Mouse (Mus musculus): ENCODE measurements around the gene Tuba4a. TPM values are rescaled to one million over a fixed set of nuclear protein-coding genes. Genes with fewer than 3 reads are reported as not detected.
"Not testable (repeated sequence)": the region's sequence is repeated elsewhere in the genome, so short reads cannot be mapped to it uniquely, and the experiment has no call there.

Tuba4a gene
- polyA plus RNA-seq, 1 experiment from 2014 or later, result 124 TPM

- H3K36me3 ChIP-seq, result no peaks in the 10 kb centered on the region
- H3K27me3 ChIP-seq, result peaks cover 9% of the 10 kb centered on the region; the same call in 1 of the 2 replicates
- peaks cover 22% of the 10 kb centered on the region for H3K4me1 ChIP-seq
- no peaks in the 10 kb centered on the region for H3K9me3 ChIP-seq
- H3K4me3 ChIP-seq, result no peak overlapping the region
- no peak overlapping the region for H3K27ac ChIP-seq
- no peak overlapping the region for H3K4me2 ChIP-seq
- H3K9ac ChIP-seq, result no peak overlapping the region
- 45% methylated on average over 3 of the region's 3 CpGs for WGBS
- ATAC-seq (ENCODE audit: insufficient number of reproducible peaks, low FRiP score, low TSS enrichment, low read depth), result no peak
Observed at GRCm38 (mm10) chr1:75250498-75250897, 30.8 kb upstream of the Tuba4a start.

GRCm38 (mm10) chr1:75248041-75248772, 28.5 kb upstream of the Tuba4a start:
- Histone ChIP-seq H3K4me2 (no peak overlapping the region), H3K36me3 (peaks cover 14% of the 10 kb centered on the region), H3K4me3 (no peak overlapping the region), H3K27me3 (peaks cover 9% of the 10 kb centered on the region; the same call in 1 of the 2 replicates), H3K9me3 (no peaks in the 10 kb centered on the region), H3K9ac (no peak overlapping the region), H3K27ac (peak overlapping the region; percentile 50), H3K4me1 (peaks cover 22% of the 10 kb centered on the region)
- 41% methylated on average over 9 of the region's 9 CpGs for WGBS
- 0 out of 2 replicates have a peak, but pooled peaks have one; percentile 15 for ATAC-seq (ENCODE audit: insufficient number of reproducible peaks, low FRiP score, low TSS enrichment, low read depth)

- Histone ChIP-seq H3K4me1 (peaks cover 22% of the 10 kb centered on the region), H3K36me3 (peaks cover 22% of the 10 kb centered on the region), H3K9me3 (no peaks in the 10 kb centered on the region), H3K4me3 (no peak overlapping the region), H3K9ac (no peak overlapping the region), H3K27ac (peak overlapping the region; percentile 50; the same call in 1 of the 2 replicates), H3K27me3 (peaks cover 3% of the 10 kb centered on the region; the same call in 1 of the 2 replicates), H3K4me2 (no peak overlapping the region)
- 81% methylated on average over 16 of the region's 16 CpGs for WGBS
- no peak for ATAC-seq (ENCODE audit: insufficient number of reproducible peaks, low FRiP score, low TSS enrichment, low read depth)
Observed at GRCm38 (mm10) chr1:75247071-75247930, 27.6 kb upstream of the Tuba4a start.

GRCm38 (mm10) chr1:75244836-75245235, 25.2 kb upstream of the Tuba4a start:
- Histone ChIP-seq H3K27ac (no peak overlapping the region), H3K9ac (no peak overlapping the region), H3K27me3 (no peaks in the 10 kb centered on the region), H3K9me3 (no peaks in the 10 kb centered on the region), H3K36me3 (peaks cover 41% of the 10 kb centered on the region), H3K4me3 (no peak overlapping the region), H3K4me2 (no peak overlapping the region), H3K4me1 (peaks cover 15% of the 10 kb centered on the region; the same call in 1 of the 2 replicates)
- ATAC-seq (ENCODE audit: insufficient number of reproducible peaks, low FRiP score, low TSS enrichment, low read depth), result no peak; the same call in 1 of the 2 replicates
- WGBS, result 27% methylated on average over 4 of the region's 4 CpGs

GRCm38 (mm10) chr1:75244175-75244826, 24.6 kb upstream of the Tuba4a start:
- H3K9ac ChIP-seq, result no peak overlapping the region
- WGBS, result 89% methylated on average over 12 of the region's 12 CpGs
- peaks cover 44% of the 10 kb centered on the region for H3K36me3 ChIP-seq
- H3K4me1 ChIP-seq, result peaks cover 15% of the 10 kb centered on the region; the same call in 1 of the 2 replicates
- H3K27me3 ChIP-seq, result no peaks in the 10 kb centered on the region
- H3K4me2 ChIP-seq, result no peak overlapping the region
- H3K27ac ChIP-seq, result no peak overlapping the region
- ATAC-seq (ENCODE audit: insufficient number of reproducible peaks, low FRiP score, low TSS enrichment, low read depth), result no peak
- H3K9me3 ChIP-seq, result no peaks in the 10 kb centered on the region
- H3K4me3 ChIP-seq, result no peak overlapping the region

- Histone ChIP-seq H3K27me3 (no peaks in the 10 kb centered on the region), H3K9me3 (no peaks in the 10 kb centered on the region), H3K4me1 (peaks cover 13% of the 10 kb centered on the region; the same call in 1 of the 2 replicates), H3K9ac (no peak overlapping the region), H3K27ac (no peak overlapping the region), H3K4me3 (no peak overlapping the region), H3K4me2 (no peak overlapping the region), H3K36me3 (peaks cover 47% of the 10 kb centered on the region)
- ATAC-seq (ENCODE audit: insufficient number of reproducible peaks, low FRiP score, low TSS enrichment, low read depth), result no peak
- WGBS, result 90% methylated on average over 14 of the region's 14 CpGs
Observed at GRCm38 (mm10) chr1:75243411-75243810, 23.7 kb upstream of the Tuba4a start.

GRCm38 (mm10) chr1:75239591-75239990, 19.9 kb upstream of the Tuba4a start:
- 51% methylated on average over 10 of the region's 10 CpGs for WGBS
- Histone ChIP-seq H3K4me2 (no peak overlapping the region), H3K27ac (no peak overlapping the region), H3K9me3 (no peaks in the 10 kb centered on the region), H3K4me3 (no peak overlapping the region), H3K27me3 (no peaks in the 10 kb centered on the region), H3K4me1 (peaks cover 13% of the 10 kb centered on the region), H3K9ac (no peak overlapping the region), H3K36me3 (peaks cover 47% of the 10 kb centered on the region)
- ATAC-seq (ENCODE audit: insufficient number of reproducible peaks, low FRiP score, low TSS enrichment, low read depth), result no peak

GRCm38 (mm10) chr1:75236117-75237050, 16.7 kb upstream of the Tuba4a start, which contains the start of gene Dnajb2:
Dnajb2 (plus strand) TSS chr1:75236406.
- Histone ChIP-seq H3K9me3 (no peaks in the 10 kb centered on the region), H3K36me3 (peaks cover 17% of the 10 kb centered on the region), H3K4me1 (peaks cover 13% of the 10 kb centered on the region), H3K27ac (peak within 1 kb of the TSS; percentile 88), H3K27me3 (no peaks in the 10 kb centered on the region), H3K4me2 (peak within 1 kb of the TSS; percentile 92), H3K9ac (peak within 1 kb of the TSS; percentile 75), H3K4me3 (peak within 1 kb of the TSS; percentile 80)
- ATAC-seq (ENCODE audit: insufficient number of reproducible peaks, low FRiP score, low TSS enrichment, low read depth), result peak; percentile 83
- under 1% methylated on average over 61 of the region's 64 CpGs for WGBS

- H3K27me3 ChIP-seq, result no peaks in the 10 kb centered on the region
- under 1% methylated on average over 8 of the region's 8 CpGs for WGBS
- ATAC-seq (ENCODE audit: insufficient number of reproducible peaks, low FRiP score, low TSS enrichment, low read depth), result no peak
- no peak overlapping the region for H3K9ac ChIP-seq
- no peak overlapping the region for H3K27ac ChIP-seq
- no peak overlapping the region for H3K4me3 ChIP-seq
- no peaks in the 10 kb centered on the region for H3K9me3 ChIP-seq
- peaks cover 13% of the 10 kb centered on the region for H3K4me1 ChIP-seq
- H3K4me2 ChIP-seq, result 0 out of 2 replicates have a peak overlapping the region, but pooled peaks have one; percentile 8
- 0 out of 2 replicates have a peak, but pooled peaks cover 4% of the 10 kb centered on the region for H3K36me3 ChIP-seq
Observed at GRCm38 (mm10) chr1:75234606-75235005, 14.9 kb upstream of the Tuba4a start.

- H3K4me1 ChIP-seq, result peaks cover 13% of the 10 kb centered on the region
- not testable (repeated sequence) for H3K9ac ChIP-seq; ATAC-seq (ENCODE audit: insufficient number of reproducible peaks, low FRiP score, low TSS enrichment, low read depth); H3K36me3 ChIP-seq; H3K4me3 ChIP-seq; H3K27ac ChIP-seq; H3K9me3 ChIP-seq; H3K4me2 ChIP-seq; H3K27me3 ChIP-seq
- 63% methylated on average over 4 of the region's 4 CpGs for WGBS
Observed at GRCm38 (mm10) chr1:75232489-75232888, 12.8 kb upstream of the Tuba4a start.

Data from limb, embryonic 15.5 days (tissue).